7 mouse cellular contexts compared by ENCODE assay signal in the genomic region with DNA sequence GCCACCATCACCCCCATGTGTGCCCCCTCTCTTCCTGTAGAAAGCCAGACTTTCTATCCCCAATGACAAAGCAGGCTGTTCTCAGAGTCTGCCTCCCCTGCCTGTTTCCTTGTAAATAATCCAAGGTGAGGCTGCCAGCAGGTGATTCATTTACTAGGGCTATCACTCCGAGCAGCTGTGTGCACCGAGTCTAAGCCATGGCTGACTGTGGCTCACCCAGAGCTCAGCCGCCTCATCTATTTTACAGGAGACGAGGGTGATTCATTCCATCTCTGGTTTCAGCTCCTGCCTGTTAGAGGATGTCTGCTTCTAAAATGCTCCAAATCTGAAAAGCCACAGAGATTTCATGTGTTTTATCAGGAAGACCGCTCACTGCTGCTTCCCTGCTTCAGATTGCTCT.
A peak's percentile ranks its signal among the peaks of the same experiment; 100 is the strongest.
DNase-seq lines count a peak whose midpoint lies in the region; ATAC-seq and TF ChIP-seq lines count a peak whose summit lies in the region.

No protein-coding gene starts in this region.

- no peaks in the 10 kb centered on the region for H3K27me3 ChIP-seq in midbrain, embryonic 10.5 days (ENCODE audit: low read depth, poor library complexity, severe bottlenecking)
- H3K27me3 ChIP-seq in midbrain, embryonic 16.5 days (ENCODE audit: control insufficient read depth, insufficient read depth, low read depth, low read length), result no peaks in the 10 kb centered on the region
- no peaks in the 10 kb centered on the region for H3K27me3 ChIP-seq in embryonic facial prominence, embryonic 15.5 days
- no peaks in the 10 kb centered on the region for H3K27me3 ChIP-seq in heart, adult 2 months (ENCODE audit: control insufficient read depth, insufficient read depth, low read length)

- peaks cover 16% of the 10 kb centered on the region for H3K4me1 ChIP-seq in midbrain, embryonic 10.5 days
- H3K4me1 ChIP-seq in midbrain, embryonic 16.5 days (ENCODE audit: control insufficient read depth, insufficient read depth, low read length), result no peaks in the 10 kb centered on the region
- peaks cover 25% of the 10 kb centered on the region for H3K4me1 ChIP-seq in embryonic facial prominence, embryonic 15.5 days
- no peaks in the 10 kb centered on the region for H3K4me1 ChIP-seq in heart, adult 2 months (ENCODE audit: control insufficient read depth, insufficient read depth, low read length)

- no peak for TF ChIP-seq CTCF in heart, adult 2 months (IDR thresholded peaks at IDR 0.05)

- DNase-seq in midbrain, embryonic 10.5 days (ENCODE audit: low spot score), result no peak
- peak; percentile 41 to 53 for DNase-seq in kidney, adult 8-10 months
- DNase-seq in skeletal muscle tissue, adult 2 months (ENCODE audit: low read depth, low spot score), result peak; percentile 74
- no peak for DNase-seq in heart, adult 2 months

- no peak for ATAC-seq in midbrain, embryonic 16.5 days
- no peak for ATAC-seq in embryonic facial prominence, embryonic 15.5 days (ENCODE audit: insufficient number of reproducible peaks, low FRiP score, low TSS enrichment, low read depth)
- ATAC-seq in cerebellum, adult (ENCODE audit: insufficient number of reproducible peaks, low FRiP score, low TSS enrichment), result no peak

- no peak for TF ChIP-seq POLR2A in heart, adult 2 months (IDR thresholded peaks at IDR 0.05; ENCODE audit: insufficient read depth, low read depth, low read length)

- no peak for TF ChIP-seq EP300 in heart, adult 2 months (IDR thresholded peaks at IDR 0.05; ENCODE audit: insufficient read depth, low read depth, low read length)

- 79% methylated on average over 5 of the region's 5 CpGs for WGBS in midbrain, embryonic 10.5 days
- WGBS in midbrain, embryonic 16.5 days, result 58% methylated on average over 5 of the region's 5 CpGs
- WGBS in embryonic facial prominence, embryonic 15.5 days, result 36% methylated on average over 5 of the region's 5 CpGs
- WGBS in heart, adult 2 months, result 70% methylated on average over 5 of the region's 5 CpGs

- no peak overlapping the region for H3K4me3 ChIP-seq in midbrain, embryonic 10.5 days
- no peak overlapping the region for H3K4me3 ChIP-seq in midbrain, embryonic 16.5 days (ENCODE audit: low read depth, low read length)
- H3K4me3 ChIP-seq in embryonic facial prominence, embryonic 15.5 days (replicated peaks), result no peak overlapping the region
- H3K4me3 ChIP-seq in heart, adult 2 months, result no peak overlapping the region

- intact Hi-C loops in heart, adult 2 months (cut with DNase I), result no loop called here

- H3K79me2 ChIP-seq in heart, adult 2 months (replicated peaks; ENCODE audit: control insufficient read depth, insufficient read depth, low read length), result no peaks in the 10 kb centered on the region

- no peak overlapping the region for H3K4me2 ChIP-seq in midbrain, embryonic 16.5 days (ENCODE audit: low read length)
- H3K4me2 ChIP-seq in embryonic facial prominence, embryonic 15.5 days (replicated peaks), result no peak overlapping the region

- no peak overlapping the region for H3K9ac ChIP-seq in midbrain, embryonic 16.5 days (ENCODE audit: low read depth, low read length)
- no peak overlapping the region for H3K9ac ChIP-seq in embryonic facial prominence, embryonic 15.5 days
- no peak overlapping the region for H3K9ac ChIP-seq in heart, adult 2 months (ENCODE audit: low read depth, low read length)

- no peaks in the 10 kb centered on the region for H3K9me3 ChIP-seq in midbrain, embryonic 10.5 days (replicated peaks)
- H3K9me3 ChIP-seq in midbrain, embryonic 16.5 days (replicated peaks; ENCODE audit: control insufficient read depth, low read length, poor library complexity, severe bottlenecking), result no peaks in the 10 kb centered on the region
- H3K9me3 ChIP-seq in embryonic facial prominence, embryonic 15.5 days (replicated peaks), result no peaks in the 10 kb centered on the region

- 0 out of 2 replicates have a peak overlapping the region, but pooled peaks have one; percentile 59 for H3K27ac ChIP-seq in midbrain, embryonic 10.5 days (replicated peaks)
- no peak overlapping the region; the same call in 1 of the 2 replicates for H3K27ac ChIP-seq in midbrain, embryonic 16.5 days (ENCODE audit: low read length)
- H3K27ac ChIP-seq in embryonic facial prominence, embryonic 15.5 days (replicated peaks), result peak overlapping the region; percentile 66; the same call in 1 of the 2 replicates
- no peak overlapping the region for H3K27ac ChIP-seq in heart, adult 2 months

- no peaks in the 10 kb centered on the region for H3K36me3 ChIP-seq in midbrain, embryonic 10.5 days
- no peaks in the 10 kb centered on the region for H3K36me3 ChIP-seq in midbrain, embryonic 16.5 days (ENCODE audit: control insufficient read depth, insufficient read depth, low read length)
- no peaks in the 10 kb centered on the region for H3K36me3 ChIP-seq in embryonic facial prominence, embryonic 15.5 days
- H3K36me3 ChIP-seq in heart, adult 2 months (ENCODE audit: control insufficient read depth, insufficient read depth, low read length), result no peaks in the 10 kb centered on the region

Comparison
In these comparisons a context has a peak if more than half of its experiments do, and no peak if none do; other contexts are left out.
1. H3K27ac ChIP-seq: peak in midbrain, embryonic 10.5 days (single experiment) and embryonic facial prominence, embryonic 15.5 days (single experiment); none in midbrain, embryonic 16.5 days (single experiment) and heart, adult 2 months (single experiment).
2. DNase-seq: peak in kidney, adult 8-10 months (2 of 2) and skeletal muscle tissue, adult 2 months (single experiment); none in midbrain, embryonic 10.5 days (single experiment) and heart, adult 2 months (0 of 2).